Mouse (Mus musculus): ENCODE measurements at regions not wholly inside any gene's neighbourhood (a gene's known extent, or its start where the extent isn't known, plus 50 kb on each side); places are given as distances from the start of the nearest gene placed in this dataset.

- Histone ChIP-seq H3K27me3 (ENCODE audit: insufficient read depth, low read length) (no peaks in the 10 kb centered on the region), H3K4me1 (ENCODE audit: insufficient read depth, low read length) (no peaks in the 10 kb centered on the region), H3K9ac (replicated peaks; ENCODE audit: low read length, poor library complexity, severe bottlenecking) (no peak overlapping the region), H3K4me3 (ENCODE audit: low read depth, low read length) (no peak overlapping the region), H3K36me3 (ENCODE audit: insufficient read depth, low read length) (no peaks in the 10 kb centered on the region), H3K27ac (ENCODE audit: low read depth, low read length) (no peak overlapping the region), H3K9me3 (ENCODE audit: low read length) (no peaks in the 10 kb centered on the region), H3K4me2 (ENCODE audit: low read depth, low read length, poor library complexity, severe bottlenecking) (no peak overlapping the region)
- no peak for DNase-seq (ENCODE audit: low spot score)
- ATAC-seq (ENCODE audit: low FRiP score) = no peak
- no peak for TF ChIP-seq CTCF (IDR thresholded peaks at IDR 0.05)
Measured at GRCm38 (mm10) chr10:103829079-103829478, 313.7 kb upstream of the Gm21293 start.

GRCm38 (mm10) chr10:103832063-103832462 lies 310.7 kb upstream of the Gm21293 start:
- Histone ChIP-seq H3K27me3 (ENCODE audit: insufficient read depth, low read length) (no peaks in the 10 kb centered on the region), H3K27ac (ENCODE audit: low read depth, low read length) (no peak overlapping the region), H3K36me3 (ENCODE audit: insufficient read depth, low read length) (no peaks in the 10 kb centered on the region), H3K4me3 (ENCODE audit: low read depth, low read length) (no peak overlapping the region), H3K4me2 (ENCODE audit: low read depth, low read length, poor library complexity, severe bottlenecking) (no peak overlapping the region), H3K9ac (replicated peaks; ENCODE audit: low read length, poor library complexity, severe bottlenecking) (no peak overlapping the region), H3K9me3 (ENCODE audit: low read length) (no peaks in the 10 kb centered on the region), H3K4me1 (ENCODE audit: insufficient read depth, low read length) (no peaks in the 10 kb centered on the region)
- 66% methylated on average over 2 of the region's 2 CpGs for WGBS
- DNase-seq (ENCODE audit: low spot score) (peak; percentile 9), ATAC-seq (ENCODE audit: low FRiP score) (no peak)
- no peak for TF ChIP-seq CTCF (IDR thresholded peaks at IDR 0.05)

GRCm38 (mm10) chr10:103855211-103855610 lies 287.6 kb upstream of the Gm21293 start:
- 61% methylated on average over 1 of the region's 1 CpGs for WGBS
- ATAC-seq (ENCODE audit: low FRiP score) (no peak), DNase-seq (ENCODE audit: low spot score) (no peak)
- no peak overlapping the region for H3K27ac ChIP-seq (ENCODE audit: low read depth, low read length)
- no peak overlapping the region for H3K4me2 ChIP-seq (ENCODE audit: low read depth, low read length, poor library complexity, severe bottlenecking)
- no peaks in the 10 kb centered on the region for H3K4me1 ChIP-seq (ENCODE audit: insufficient read depth, low read length)
- H3K27me3 ChIP-seq (ENCODE audit: insufficient read depth, low read length) = no peaks in the 10 kb centered on the region
- no peaks in the 10 kb centered on the region for H3K9me3 ChIP-seq (ENCODE audit: low read length)
- no peak overlapping the region for H3K9ac ChIP-seq (replicated peaks; ENCODE audit: low read length, poor library complexity, severe bottlenecking)
- H3K4me3 ChIP-seq (ENCODE audit: low read depth, low read length) = no peak overlapping the region
- H3K36me3 ChIP-seq (ENCODE audit: insufficient read depth, low read length) = no peaks in the 10 kb centered on the region
- no peak for TF ChIP-seq CTCF (IDR thresholded peaks at IDR 0.05)

- ATAC-seq (ENCODE audit: low FRiP score) (no peak), DNase-seq (ENCODE audit: low spot score) (no peak)
- WGBS = 87% methylated on average over 1 of the region's 1 CpGs
- H3K27me3 ChIP-seq (ENCODE audit: insufficient read depth, low read length) = no peaks in the 10 kb centered on the region
- no peak overlapping the region for H3K9ac ChIP-seq (replicated peaks; ENCODE audit: low read length, poor library complexity, severe bottlenecking)
- H3K4me1 ChIP-seq (ENCODE audit: insufficient read depth, low read length) = no peaks in the 10 kb centered on the region
- no peak overlapping the region for H3K27ac ChIP-seq (ENCODE audit: low read depth, low read length)
- no peak overlapping the region for H3K4me3 ChIP-seq (ENCODE audit: low read depth, low read length)
- H3K4me2 ChIP-seq (ENCODE audit: low read depth, low read length, poor library complexity, severe bottlenecking) = no peak overlapping the region
- H3K9me3 ChIP-seq (ENCODE audit: low read length) = no peaks in the 10 kb centered on the region
- no peak for TF ChIP-seq CTCF (IDR thresholded peaks at IDR 0.05)
- H3K36me3 ChIP-seq (ENCODE audit: insufficient read depth, low read length) = no peaks in the 10 kb centered on the region
Measured at GRCm38 (mm10) chr10:103860890-103861289, 281.9 kb upstream of the Gm21293 start.

GRCm38 (mm10) chr10:103862120-103862519 lies 280.7 kb upstream of the Gm21293 start:
- TF ChIP-seq CTCF (IDR thresholded peaks at IDR 0.05) = no peak
- no peak for ATAC-seq (ENCODE audit: low FRiP score)
- no peak overlapping the region for H3K4me3 ChIP-seq (ENCODE audit: low read depth, low read length)
- H3K4me2 ChIP-seq (ENCODE audit: low read depth, low read length, poor library complexity, severe bottlenecking) = no peak overlapping the region
- 88% methylated on average over 2 of the region's 2 CpGs for WGBS
- H3K27ac ChIP-seq (ENCODE audit: low read depth, low read length) = no peak overlapping the region
- no peaks in the 10 kb centered on the region for H3K27me3 ChIP-seq (ENCODE audit: insufficient read depth, low read length)
- no peaks in the 10 kb centered on the region for H3K36me3 ChIP-seq (ENCODE audit: insufficient read depth, low read length)
- no peaks in the 10 kb centered on the region for H3K9me3 ChIP-seq (ENCODE audit: low read length)
- H3K4me1 ChIP-seq (ENCODE audit: insufficient read depth, low read length) = no peaks in the 10 kb centered on the region
- no peak for DNase-seq (ENCODE audit: low spot score)
- no peak overlapping the region for H3K9ac ChIP-seq (replicated peaks; ENCODE audit: low read length, poor library complexity, severe bottlenecking)

- Histone ChIP-seq H3K9ac (replicated peaks; ENCODE audit: low read length, poor library complexity, severe bottlenecking) (no peak overlapping the region), H3K4me3 (ENCODE audit: low read depth, low read length) (no peak overlapping the region), H3K9me3 (ENCODE audit: low read length) (no peaks in the 10 kb centered on the region), H3K4me1 (ENCODE audit: insufficient read depth, low read length) (no peaks in the 10 kb centered on the region), H3K27ac (ENCODE audit: low read depth, low read length) (no peak overlapping the region), H3K4me2 (ENCODE audit: low read depth, low read length, poor library complexity, severe bottlenecking) (no peak overlapping the region), H3K36me3 (ENCODE audit: insufficient read depth, low read length) (no peaks in the 10 kb centered on the region), H3K27me3 (ENCODE audit: insufficient read depth, low read length) (no peaks in the 10 kb centered on the region)
- 75% methylated on average over 3 of the region's 3 CpGs for WGBS
- ATAC-seq (ENCODE audit: low FRiP score) = no peak
- no peak for DNase-seq (ENCODE audit: low spot score)
- no peak for TF ChIP-seq CTCF (IDR thresholded peaks at IDR 0.05)
Measured at GRCm38 (mm10) chr10:103863909-103864308, 278.9 kb upstream of the Gm21293 start.
